ENCODE assay signal across 8 mouse cellular contexts in genomic region chr14:54864313-54865036, GRCm38 (mm10). TPM values are rescaled to one million over a fixed set of nuclear protein-coding genes. Genes with fewer than 3 reads are reported as not detected.
DNase-seq lines count a peak whose midpoint lies in the region; ATAC-seq lines count a peak whose summit lies in the region.

No protein-coding gene starts in this region.

- H3K27ac ChIP-seq in kidney, embryonic 16.5 days (ENCODE audit: low read length) = peak overlapping the region; percentile 74
- H3K27ac ChIP-seq in midbrain, embryonic 16.5 days (ENCODE audit: low read length) = peak overlapping the region; percentile 73

- peak overlapping the region; percentile 73 for H3K4me2 ChIP-seq in kidney, embryonic 16.5 days (replicated peaks; ENCODE audit: low read depth, low read length)
- H3K4me2 ChIP-seq in midbrain, embryonic 16.5 days (ENCODE audit: low read length) = peak overlapping the region; percentile 71

- no peak; the same call in 1 of the 2 replicates for ATAC-seq in kidney, embryonic 16.5 days (ENCODE audit: low FRiP score, low TSS enrichment)
- ATAC-seq in common myeloid progenitor, adult 5-6 weeks (replicated peaks; ENCODE audit: low read depth, poor library complexity, severe bottlenecking) = peak; percentile 46
- ATAC-seq in inflammation-experienced regulatory T-cells, adult 6 months = peak; percentile 62
- no peak; the same call in 1 of the 2 replicates for ATAC-seq in midbrain, embryonic 16.5 days
- no peak for ATAC-seq in cerebellum, adult (ENCODE audit: insufficient number of reproducible peaks, low FRiP score, low TSS enrichment)

- no peak for DNase-seq in kidney, adult 11 months
- DNase-seq in adrenal gland, adult 8-10 months = no peak
- no peak for DNase-seq in layer of hippocampus, postnatal 10 days (ENCODE audit: low spot score in 2 of 2)

- no peaks in the 10 kb centered on the region for H3K27me3 ChIP-seq in kidney, embryonic 16.5 days (ENCODE audit: insufficient read depth, low read length)
- H3K27me3 ChIP-seq in midbrain, embryonic 16.5 days (ENCODE audit: control insufficient read depth, insufficient read depth, low read depth, low read length) = no peaks in the 10 kb centered on the region

- H3K4me1 ChIP-seq in kidney, embryonic 16.5 days (ENCODE audit: insufficient read depth, low read length) = 0 out of 2 replicates have a peak, but pooled peaks cover 2% of the 10 kb centered on the region
- H3K4me1 ChIP-seq in midbrain, embryonic 16.5 days (ENCODE audit: control insufficient read depth, insufficient read depth, low read length) = peaks cover 3% of the 10 kb centered on the region

- peak overlapping the region; percentile 83 for H3K4me3 ChIP-seq in kidney, embryonic 16.5 days (ENCODE audit: low read length)
- H3K4me3 ChIP-seq in midbrain, embryonic 16.5 days (ENCODE audit: low read depth, low read length) = peak overlapping the region; percentile 92

- WGBS in kidney, embryonic 16.5 days = 17% methylated on average over 21 of the region's 21 CpGs
- 16% methylated on average over 21 of the region's 21 CpGs for WGBS in midbrain, embryonic 16.5 days

- H3K36me3 ChIP-seq in kidney, embryonic 16.5 days (ENCODE audit: insufficient read depth, low read length) = no peaks in the 10 kb centered on the region
- H3K36me3 ChIP-seq in midbrain, embryonic 16.5 days (ENCODE audit: control insufficient read depth, insufficient read depth, low read length) = no peaks in the 10 kb centered on the region

- H3K9ac ChIP-seq in kidney, embryonic 16.5 days (replicated peaks; ENCODE audit: low read length) = peak overlapping the region; percentile 89
- H3K9ac ChIP-seq in midbrain, embryonic 16.5 days (ENCODE audit: low read depth, low read length) = peak overlapping the region; percentile 93

- H3K9me3 ChIP-seq in kidney, embryonic 16.5 days (ENCODE audit: low read length) = no peaks in the 10 kb centered on the region
- no peaks in the 10 kb centered on the region for H3K9me3 ChIP-seq in midbrain, embryonic 16.5 days (replicated peaks; ENCODE audit: control insufficient read depth, low read length, poor library complexity, severe bottlenecking)

RNA-seq across cellular contexts. Expression of gene Homez, which starts 6.3 kb away (rescaled TPM):
- 18.0 and 19.9 TPM in 2 replicates for polyA plus RNA-seq in kidney, embryonic 16.5 days (2015; fragmentation: Nextera tagmentation; extraction: Ambion mirVana)
- total RNA-seq in common myeloid progenitor, adult 5-6 weeks (2017) = 12.5 and 15.6 TPM in 2 replicates
- polyA plus RNA-seq in inflammation-experienced regulatory T-cells, adult 6 months (2017; shearing (Covaris generic)) = 1 to 10 TPM; 2.1 to 8.4 (median 7.9) TPM
- polyA plus RNA-seq in midbrain, embryonic 16.5 days (2015; fragmentation: Nextera tagmentation; extraction: Ambion mirVana) = 13.2 and 14.5 TPM in 2 replicates
- total RNA-seq in adrenal gland, adult 8-10 months (2022) = 10 to 100 TPM; 18.7 to 29.2 (median 21.7) TPM
- total RNA-seq in layer of hippocampus, postnatal 10 days (2021) = 10 to 100 TPM; 16.6 to 16.8 TPM

RNA-seq across cellular contexts. Expression of gene Ppp1r3e, which starts 12.9 kb away (rescaled TPM):
- polyA plus RNA-seq in kidney, embryonic 16.5 days (2015; fragmentation: Nextera tagmentation; extraction: Ambion mirVana) = 1.6 and 1.7 TPM in 2 replicates
- 5.4 TPM in 1 of 2 replicates, not detected in the other for total RNA-seq in common myeloid progenitor, adult 5-6 weeks (2017)
- 1 to 10 TPM in 2 of 3 experiments, not detected in 1; 2.4 to 4.1 TPM for polyA plus RNA-seq in inflammation-experienced regulatory T-cells, adult 6 months (2017; shearing (Covaris generic))
- polyA plus RNA-seq in midbrain, embryonic 16.5 days (2015; fragmentation: Nextera tagmentation; extraction: Ambion mirVana) = 2.3 and 3.4 TPM in 2 replicates
- 10 to 100 TPM; 18.5 to 26.6 (median 21.6) TPM for total RNA-seq in adrenal gland, adult 8-10 months (2022)
- total RNA-seq in layer of hippocampus, postnatal 10 days (2021) = 10 to 100 TPM; 36.7 to 40.0 TPM

RNA-seq across cellular contexts. Expression of gene Bcl2l2, which starts 18.7 kb away (rescaled TPM):
- 5.0 and 5.1 TPM in 2 replicates for polyA plus RNA-seq in kidney, embryonic 16.5 days (2015; fragmentation: Nextera tagmentation; extraction: Ambion mirVana)
- total RNA-seq in common myeloid progenitor, adult 5-6 weeks (2017) = 7.8 and 10.3 TPM in 2 replicates
- polyA plus RNA-seq in inflammation-experienced regulatory T-cells, adult 6 months (2017; shearing (Covaris generic)) = 1 to 10 TPM; 1.3 to 2.1 (median 1.7) TPM
- polyA plus RNA-seq in midbrain, embryonic 16.5 days (2015; fragmentation: Nextera tagmentation; extraction: Ambion mirVana) = 3.9 and 4.1 TPM in 2 replicates
- 10 to 100 TPM; 62.9 to 88.0 (median 73.9) TPM for total RNA-seq in adrenal gland, adult 8-10 months (2022)
- total RNA-seq in layer of hippocampus, postnatal 10 days (2021) = 10 to 100 TPM; 68.8 to 72.1 TPM

RNA-seq across cellular contexts. Expression of gene Gm20521, which starts 18.8 kb away (rescaled TPM):
- polyA plus RNA-seq in kidney, embryonic 16.5 days (2015; fragmentation: Nextera tagmentation; extraction: Ambion mirVana) = 0.16 and 0.45 TPM in 2 replicates
- 2.4 TPM in 1 of 2 replicates, not detected in the other for total RNA-seq in common myeloid progenitor, adult 5-6 weeks (2017)
- 1 to 10 TPM in 1 of 3 experiments, not detected in 2; 1.6 TPM for polyA plus RNA-seq in inflammation-experienced regulatory T-cells, adult 6 months (2017; shearing (Covaris generic))
- polyA plus RNA-seq in midbrain, embryonic 16.5 days (2015; fragmentation: Nextera tagmentation; extraction: Ambion mirVana) = not detected in 2 replicates
- 1 to 10 TPM in 3 of 4 experiments, under 1 TPM in 1; 0.99 to 9.0 (median 4.4) TPM for total RNA-seq in adrenal gland, adult 8-10 months (2022)
- total RNA-seq in layer of hippocampus, postnatal 10 days (2021) = 1 to 10 TPM in 1 of 2 experiments, not detected in 1; 9.9 TPM

RNA-seq across cellular contexts. Expression of gene Pabpn1, which starts 27.8 kb away (rescaled TPM):
- 135 and 141 TPM in 2 replicates for polyA plus RNA-seq in kidney, embryonic 16.5 days (2015; fragmentation: Nextera tagmentation; extraction: Ambion mirVana)
- 466 and 493 TPM in 2 replicates for total RNA-seq in common myeloid progenitor, adult 5-6 weeks (2017)
- 10 to 100 TPM; 18.6 to 36.8 (median 22.6) TPM for polyA plus RNA-seq in inflammation-experienced regulatory T-cells, adult 6 months (2017; shearing (Covaris generic))
- polyA plus RNA-seq in midbrain, embryonic 16.5 days (2015; fragmentation: Nextera tagmentation; extraction: Ambion mirVana) = 150 and 163 TPM in 2 replicates
- 100 to 1,000 TPM; 157 to 316 (median 238) TPM for total RNA-seq in adrenal gland, adult 8-10 months (2022)
- total RNA-seq in layer of hippocampus, postnatal 10 days (2021) = 100 to 1,000 TPM; 266 to 288 TPM

Comparison
In these comparisons a context has a peak if more than half of its experiments do, and no peak if none do; other contexts are left out.
1. ATAC-seq: peak in common myeloid progenitor, adult 5-6 weeks (single experiment) and inflammation-experienced regulatory T-cells, adult 6 months (single experiment); none in kidney, embryonic 16.5 days (single experiment), midbrain, embryonic 16.5 days (single experiment) and cerebellum, adult (single experiment).